Mouse (Mus musculus) liver, embryonic 18 days (tissue): Measurements from ENCODE around the gene Ddx28. TPM values are rescaled to one million over a fixed set of nuclear protein-coding genes. Genes with fewer than 3 reads are reported as not detected.

Source experiments
- polyA plus RNA-seq: library from polyadenylated mRNA; depleted of rRNA; stranded (reverse); fragments of >200 nt; gene quantifications from 2 replicates; pipeline ENCODE4 v1.2.3, GENCODE M21; 2012; rRNA removed

Gene Ddx28
- polyA plus RNA-seq: 7.3 and 7.7 TPM in 2 replicates

DNA sequence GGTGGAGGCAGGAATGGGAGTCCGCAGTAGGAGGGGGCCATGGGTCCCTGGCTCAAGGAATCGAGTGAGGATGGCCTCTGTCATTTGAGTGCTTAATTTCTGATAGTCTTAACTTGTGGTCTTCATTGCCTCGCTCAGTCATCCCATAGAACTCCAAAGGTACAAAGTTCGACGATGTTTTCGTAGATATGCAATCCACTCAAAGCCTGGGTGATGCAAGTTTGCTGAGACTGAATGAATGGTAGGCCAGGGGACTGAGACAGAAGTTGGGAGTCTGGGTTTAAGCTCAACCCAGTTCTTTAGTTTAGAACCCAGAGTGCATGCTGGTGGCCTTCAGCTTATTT is at the start of gene Ddx28:
TSS of gene Ddx28 (minus strand) at position 240 of the 344 bp plus-strand sequence.

DNA sequence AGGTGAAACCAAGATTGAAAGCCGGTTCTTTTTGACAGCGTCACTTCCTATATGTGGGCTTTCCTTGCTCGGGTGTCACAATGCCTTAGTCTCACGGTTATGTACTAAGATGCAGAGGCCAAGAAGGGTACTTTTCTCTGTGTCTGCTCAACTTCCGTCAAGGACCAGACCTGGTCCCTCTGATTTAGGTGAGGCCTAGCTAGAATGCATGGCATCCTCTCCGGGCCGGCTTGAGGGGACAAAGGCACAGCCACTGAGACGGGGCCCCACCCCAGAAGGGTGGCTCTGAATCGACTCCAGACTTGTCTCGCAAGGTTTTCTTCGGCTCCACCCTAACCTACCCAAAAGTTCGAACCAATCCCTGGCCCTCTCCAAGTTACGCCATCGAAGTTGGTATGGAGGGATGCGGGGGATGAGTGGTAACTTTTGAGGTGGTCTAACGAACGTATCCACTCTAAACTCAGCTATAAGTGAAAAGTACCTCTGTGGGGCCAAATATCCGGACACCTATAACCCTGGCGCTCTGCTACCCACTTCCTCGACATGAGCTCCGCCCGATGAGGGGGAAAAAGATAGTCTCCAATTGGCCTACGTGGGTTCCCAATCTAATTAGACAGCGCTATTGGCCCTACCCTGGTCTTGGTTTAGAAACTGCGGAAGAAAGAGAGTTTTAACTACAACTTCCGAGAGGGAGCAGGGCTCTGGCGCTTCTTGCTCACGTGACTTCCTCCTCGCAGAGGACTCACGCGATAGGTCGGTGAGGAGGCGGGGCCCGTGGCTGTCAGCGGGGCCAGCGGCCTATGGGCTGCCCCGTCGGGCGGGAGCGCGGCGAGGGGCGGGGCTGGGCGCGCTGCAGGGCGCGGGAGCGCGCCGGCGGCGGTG is 47.3 kb upstream of the Ddx28 start, which contains the start of gene Nfatc3:
TSS of gene Nfatc3 (plus strand) at position 110 of the 882 bp plus-strand sequence.

DNA sequence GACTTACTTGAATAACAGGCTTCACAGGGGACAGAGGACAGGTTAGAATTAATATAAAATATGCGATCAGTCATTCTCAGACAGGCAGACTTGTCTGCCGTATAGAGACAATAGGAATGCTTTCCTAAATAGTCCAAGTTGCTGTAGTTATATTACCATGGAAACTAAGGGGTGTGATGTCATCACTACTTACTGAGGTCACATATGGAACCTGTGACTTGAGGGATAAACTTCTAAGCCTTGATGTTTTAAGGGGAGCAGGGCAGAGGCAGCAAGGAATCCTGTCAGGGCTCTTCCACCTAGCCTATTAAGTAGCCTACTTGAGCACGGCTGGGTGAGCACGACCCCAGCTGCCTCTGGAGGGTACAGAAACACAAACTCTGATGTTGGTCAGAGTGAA is 5.8 kb downstream of the Ddx28 start, which contains the start of gene Dpep2nb:
TSS of gene Dpep2nb (minus strand) at position 101 of the 400 bp plus-strand sequence.

DNA sequence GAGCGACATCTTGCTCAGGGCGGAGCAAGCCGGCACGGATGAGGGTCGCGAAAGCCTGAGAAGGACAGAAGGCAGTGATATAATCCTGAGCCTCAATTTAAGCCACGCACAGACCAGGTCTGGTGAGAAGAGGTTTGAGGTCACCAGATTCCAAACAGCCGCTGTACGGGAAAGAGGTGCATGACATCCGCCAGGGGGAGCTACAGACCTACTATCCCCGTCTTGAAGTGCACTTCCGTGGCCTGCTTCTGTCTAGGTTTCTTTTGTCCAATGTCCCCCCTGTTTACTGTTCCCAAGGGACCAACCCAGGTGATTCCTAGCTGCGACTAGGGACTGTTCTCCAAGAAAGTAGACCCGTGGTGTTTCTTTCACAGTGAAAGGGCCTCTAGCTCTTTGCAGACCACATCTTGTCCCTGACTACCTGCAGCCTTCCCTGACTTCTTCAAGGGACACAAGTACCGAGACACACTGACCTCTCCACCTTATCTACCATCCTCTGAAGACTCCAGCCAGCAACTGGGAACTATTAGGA is 20.8 kb downstream of the Ddx28 start, which contains the start of gene Dus2:
TSS of gene Dus2 (plus strand) at position 482 of the 532 bp plus-strand sequence.

DNA sequence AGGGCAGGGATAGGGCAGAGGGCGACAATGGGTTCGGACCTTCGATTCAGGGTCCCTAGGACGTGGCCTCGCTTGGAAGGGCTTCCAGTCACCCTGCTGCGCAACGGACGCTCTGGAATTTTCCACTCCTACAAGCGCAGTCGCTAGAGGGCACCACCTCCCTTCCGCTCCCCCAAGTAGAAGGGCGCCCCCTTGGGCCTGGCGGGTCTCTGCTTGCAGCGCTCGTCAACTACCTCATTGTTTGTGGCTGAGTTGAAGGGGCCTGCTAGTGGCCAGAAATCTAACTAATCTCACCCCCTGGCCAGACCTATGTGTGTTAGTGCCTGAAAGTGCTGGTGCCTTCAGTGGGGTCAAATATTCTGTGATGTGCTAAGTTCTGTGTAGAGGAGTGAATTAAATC is 32.4 kb downstream of the Ddx28 start, which contains the start of gene Dpep3:
TSS of gene Dpep3 (minus strand) at position 105 of the 400 bp plus-strand sequence.

DNA sequence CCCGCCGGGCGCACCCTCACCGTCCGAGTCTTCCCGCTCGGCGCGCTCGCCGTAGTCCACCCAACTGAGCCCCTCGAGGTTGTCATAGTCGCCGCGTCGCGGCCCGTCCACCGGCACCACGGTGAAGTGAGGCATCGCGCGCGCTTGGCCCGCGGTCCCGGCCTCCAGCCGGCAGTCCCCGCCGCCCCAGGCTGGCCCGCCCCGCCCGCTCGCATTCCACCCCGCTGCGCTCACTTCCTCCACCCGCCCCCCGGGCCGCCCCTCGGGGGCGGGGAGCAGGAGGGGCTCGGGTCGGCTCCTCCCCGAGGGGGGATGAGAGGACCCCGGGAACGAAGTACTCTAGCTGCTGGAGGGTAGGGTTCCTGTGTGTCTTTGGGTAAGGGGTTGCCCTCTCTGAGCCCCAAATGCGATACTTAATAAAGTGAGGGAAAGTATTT is 45.8 kb downstream of the Ddx28 start, which contains the start of gene Slc12a4:
TSS of gene Slc12a4 (minus strand) at position 193 of the 437 bp plus-strand sequence.

Other genes starting within 250 kb of the Ddx28 start
- 35.8 and 39.9 TPM in 2 replicates for gene Ranbp10, start 184.5 kb downstream of the Ddx28 start, polyA plus RNA-seq
- gene Tsnaxip1, start 184.2 kb downstream of the Ddx28 start, polyA plus RNA-seq: 0.05 and 0.08 TPM in 2 replicates
- gene Cenpt, start 158.6 kb downstream of the Ddx28 start, polyA plus RNA-seq: 13.7 and 15.3 TPM in 2 replicates
- gene Thap11, start 156.8 kb downstream of the Ddx28 start, polyA plus RNA-seq: 20.3 TPM in 2 replicates
- 59.4 and 65.4 TPM in 2 replicates for gene Nutf2, start 151.3 kb downstream of the Ddx28 start, polyA plus RNA-seq
- 13.5 and 15.0 TPM in 2 replicates for gene Edc4, start 131.0 kb downstream of the Ddx28 start, polyA plus RNA-seq
- gene Nrn1l, start 118.3 kb downstream of the Ddx28 start, polyA plus RNA-seq: 0.24 and 0.31 TPM in 2 replicates
- 12.6 and 14.4 TPM in 2 replicates for gene Pskh1, start 111.4 kb downstream of the Ddx28 start, polyA plus RNA-seq
- gene Ctrl, start 78.0 kb downstream of the Ddx28 start, polyA plus RNA-seq: 0.66 and 1.1 TPM in 2 replicates
- gene Psmb10, start 73.4 kb downstream of the Ddx28 start, polyA plus RNA-seq: 49.3 and 54.3 TPM in 2 replicates
- 212 and 219 TPM in 2 replicates for gene Lcat, start 68.5 kb downstream of the Ddx28 start, polyA plus RNA-seq
- gene Slc12a4, start 45.8 kb downstream of the Ddx28 start, polyA plus RNA-seq: 9.7 and 12.2 TPM in 2 replicates
- not detected in 2 replicates for gene Dpep3, start 32.5 kb downstream of the Ddx28 start, polyA plus RNA-seq
- 6.8 and 7.1 TPM in 2 replicates for gene Dus2, start 20.5 kb downstream of the Ddx28 start, polyA plus RNA-seq
- not detected in 2 replicates for gene Dpep2nb, start 5.9 kb downstream of the Ddx28 start, polyA plus RNA-seq
- 7.9 and 8.0 TPM in 2 replicates for gene Nfatc3, start 47.0 kb upstream of the Ddx28 start, polyA plus RNA-seq
- gene Esrp2, start 125.1 kb upstream of the Ddx28 start, polyA plus RNA-seq: 28.1 and 31.0 TPM in 2 replicates
- 4.6 TPM in 2 replicates for gene Pla2g15, start 138.5 kb upstream of the Ddx28 start, polyA plus RNA-seq
- 2.2 and 2.3 TPM in 2 replicates for gene Slc7a6, start 157.0 kb upstream of the Ddx28 start, polyA plus RNA-seq
- 13.2 and 14.3 TPM in 2 replicates for gene Slc7a6os, start 199.1 kb upstream of the Ddx28 start, polyA plus RNA-seq
- gene Prmt7, start 199.1 kb upstream of the Ddx28 start, polyA plus RNA-seq: 7.6 and 8.9 TPM in 2 replicates